Mouse (Mus musculus) neural tube, embryonic 15.5 days (tissue): Measurements from ENCODE around the gene Abcc4. TPM values are rescaled to one million over a fixed set of nuclear protein-coding genes. Genes with fewer than 3 reads are reported as not detected.
"Not testable (repeated sequence)": the region's sequence is repeated elsewhere in the genome, so short reads cannot be mapped to it uniquely, and the experiment has no call there.

Experiments used
- ATAC-seq: fragments of 200-750 bp; cut with Nextera tagmentation; 2 replicates; pipeline ENCODE4 v1.8.0; 2017; ENCODE audit warnings: mild to moderate bottlenecking, moderate TSS enrichment, moderate library complexity; ENCODE audit not compliant: low FRiP score
- H3K27ac ChIP-seq: fragments of 300-500 bp; sonication (generic); replicated peaks from 2 replicates; pipeline ENCODE4 v1.5.1; 2015; ENCODE audit warnings: mild to moderate bottlenecking, inconsistent platforms
- H3K27me3 ChIP-seq: fragments of 300-500 bp; sonication (generic); replicated peaks from 2 replicates; pipeline ENCODE4 v1.6.1; 2015; ENCODE audit warnings: inconsistent platforms
- H3K36me3 ChIP-seq: fragments of 300-500 bp; sonication (generic); 2 replicates; pipeline ENCODE4 v1.6.1; 2015; ENCODE audit warnings: inconsistent platforms
- H3K4me1 ChIP-seq: fragments of 300-500 bp; sonication (generic); 2 replicates; pipeline ENCODE4 v1.6.1; 2015; ENCODE audit warnings: inconsistent platforms
- H3K4me2 ChIP-seq: fragments of 300-500 bp; sonication (generic); 2 replicates; pipeline ENCODE4 v1.6.1; 2015; ENCODE audit warnings: inconsistent platforms, mild to moderate bottlenecking, moderate library complexity
- H3K4me3 ChIP-seq: fragments of 300-500 bp; sonication (generic); replicated peaks from 2 replicates; pipeline ENCODE4 v1.5.1; 2015; ENCODE audit warnings: mild to moderate bottlenecking, inconsistent platforms
- H3K9ac ChIP-seq: fragments of 300-500 bp; sonication (generic); replicated peaks from 2 replicates; pipeline ENCODE4 v1.6.1; 2015; ENCODE audit warnings: mild to moderate bottlenecking, inconsistent platforms
- H3K9me3 ChIP-seq: fragments of 300-500 bp; sonication (generic); replicated peaks from 2 replicates; pipeline ENCODE4 v1.6.1; 2016; ENCODE audit warnings: inconsistent platforms
- WGBS: fragments of 180-500 bp; shearing (Covaris S2); methylation state at CpG from one replicate; pipeline ENCODE4 v1.1.7; 2015; ENCODE audit warnings: mixed read lengths; 5-methylcytosine and 5-hydroxymethylcytosine counted together
- polyA plus RNA-seq: library from polyadenylated mRNA; unstranded; fragments of >200 nt; fragmentation: Nextera tagmentation; extraction: Ambion mirVana; gene quantifications from 2 replicates; pipeline ENCODE4 v1.2.1, GENCODE M21; 2015

Abcc4 gene
- polyA plus RNA-seq, 1 experiment from 2014 or later = 3.1 TPM

- Histone ChIP-seq H3K9ac (no peak overlapping the region), H3K36me3 (no peaks in the 10 kb centered on the region), H3K27me3 (no peaks in the 10 kb centered on the region), H3K4me3 (no peak overlapping the region), H3K9me3 (no peaks in the 10 kb centered on the region), H3K27ac (no peak overlapping the region), H3K4me2 (no peak overlapping the region), H3K4me1 (peaks cover 13% of the 10 kb centered on the region)
- ATAC-seq = no peak
- 88% methylated on average over 8 of the region's 8 CpGs for WGBS
Observed at GRCm38 (mm10) chr14:118563570-118563969, 142.4 kb downstream of the Abcc4 start.

- Histone ChIP-seq H3K4me3 (no peak overlapping the region), H3K9me3 (no peaks in the 10 kb centered on the region), H3K36me3 (no peaks in the 10 kb centered on the region), H3K27ac (no peak overlapping the region), H3K4me2 (no peak overlapping the region), H3K9ac (no peak overlapping the region), H3K4me1 (peaks cover 13% of the 10 kb centered on the region), H3K27me3 (no peaks in the 10 kb centered on the region)
- ATAC-seq = no peak
- WGBS = 55% methylated on average over 20 of the region's 20 CpGs
Observed at GRCm38 (mm10) chr14:118552901-118553475, 153.0 kb downstream of the Abcc4 start.

- no peak overlapping the region for H3K9ac ChIP-seq
- ATAC-seq = no peak
- H3K9me3 ChIP-seq = no peaks in the 10 kb centered on the region
- no peak overlapping the region for H3K4me3 ChIP-seq
- no peak overlapping the region for H3K27ac ChIP-seq
- peaks cover 13% of the 10 kb centered on the region for H3K4me1 ChIP-seq
- no peaks in the 10 kb centered on the region for H3K36me3 ChIP-seq
- 53% methylated on average over 5 of the region's 5 CpGs for WGBS
- no peaks in the 10 kb centered on the region for H3K27me3 ChIP-seq
- peak overlapping the region; percentile 45; the same call in 1 of the 2 replicates for H3K4me2 ChIP-seq
Observed at GRCm38 (mm10) chr14:118552390-118552789, 153.6 kb downstream of the Abcc4 start.

DNA sequence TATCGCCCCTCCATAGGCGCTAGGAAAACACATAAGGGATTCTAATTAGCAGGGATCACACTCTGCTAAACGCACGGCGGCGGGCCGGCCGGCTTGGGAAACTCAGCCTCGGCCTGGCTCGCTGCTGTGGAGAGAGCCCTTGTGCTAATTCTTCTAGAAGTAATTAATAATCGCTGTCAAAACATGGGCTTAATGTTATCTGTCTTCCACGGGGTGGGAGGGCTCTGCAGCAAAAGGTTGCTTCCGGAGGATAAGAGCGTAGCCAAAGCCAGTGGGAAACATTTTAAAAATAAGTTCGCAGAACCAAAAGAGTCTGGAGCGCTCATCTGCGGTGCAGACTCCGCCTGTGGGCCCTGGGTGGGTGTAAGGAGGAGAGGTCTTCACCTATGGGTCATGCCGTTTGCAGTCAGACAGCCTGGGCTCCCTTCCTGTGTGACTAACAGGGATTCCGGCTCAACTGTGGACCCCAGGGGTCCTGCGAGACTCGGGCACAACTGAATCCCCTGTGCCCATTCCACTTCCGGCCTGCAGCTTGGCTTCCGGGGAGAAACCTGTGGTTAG is 154.2 kb downstream of the Abcc4 start:
- Histone ChIP-seq H3K4me2 (peak overlapping the region; percentile 45), H3K27me3 (no peaks in the 10 kb centered on the region), H3K9ac (no peak overlapping the region), H3K4me3 (peak overlapping the region; percentile 9), H3K27ac (no peak overlapping the region), H3K9me3 (no peaks in the 10 kb centered on the region), H3K36me3 (no peaks in the 10 kb centered on the region), H3K4me1 (peaks cover 13% of the 10 kb centered on the region)
- no peak for ATAC-seq
- 23% methylated on average over 24 of the region's 24 CpGs for WGBS

DNA sequence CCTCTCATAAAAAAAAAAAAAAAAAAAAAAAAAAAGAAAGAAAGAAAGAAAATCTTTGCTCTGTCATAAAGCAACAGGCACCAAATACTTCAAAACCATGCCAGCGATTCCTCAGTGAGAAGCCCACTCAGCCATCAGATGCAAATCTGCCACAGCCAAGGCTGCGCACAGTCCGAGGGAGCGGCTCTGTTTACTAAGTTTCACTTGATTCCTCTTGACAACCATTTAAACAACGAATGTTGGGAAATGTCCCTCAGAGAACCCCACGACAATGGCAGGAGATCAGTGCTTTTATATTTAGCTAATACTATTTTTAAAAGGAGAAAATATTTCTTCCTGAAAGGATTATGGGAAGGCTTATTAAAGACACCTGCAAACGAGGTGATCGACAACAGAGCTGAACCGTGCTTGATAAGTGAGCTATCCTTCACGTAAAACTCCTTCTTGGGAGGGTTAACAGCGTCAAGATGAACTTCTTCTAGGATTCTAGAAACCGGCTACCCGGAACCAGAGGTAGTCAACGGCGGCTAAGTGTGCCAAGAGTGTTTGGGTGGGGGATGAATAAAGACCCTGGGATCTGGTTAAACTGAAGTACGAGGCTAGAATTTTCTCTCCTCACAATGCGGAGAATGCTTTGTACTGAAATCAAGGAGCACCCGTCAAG is 154.8 kb downstream of the Abcc4 start:
- Histone ChIP-seq H3K4me1 (peaks cover 13% of the 10 kb centered on the region), H3K4me3 (peak overlapping the region; percentile 9; the same call in 1 of the 2 replicates), H3K4me2 (peak overlapping the region; percentile 45), H3K9ac (no peak overlapping the region), H3K27ac (no peak overlapping the region), H3K27me3 (no peaks in the 10 kb centered on the region), H3K9me3 (no peaks in the 10 kb centered on the region), H3K36me3 (no peaks in the 10 kb centered on the region)
- 52% methylated on average over 18 of the region's 18 CpGs for WGBS
- ATAC-seq = no peak

- WGBS = 88% methylated on average over 6 of the region's 6 CpGs
- Histone ChIP-seq H3K27ac (no peak overlapping the region), H3K4me3 (no peak overlapping the region), H3K36me3 (no peaks in the 10 kb centered on the region), H3K9ac (no peak overlapping the region), H3K4me1 (peaks cover 9% of the 10 kb centered on the region), H3K4me2 (no peak overlapping the region), H3K9me3 (no peaks in the 10 kb centered on the region), H3K27me3 (no peaks in the 10 kb centered on the region)
- ATAC-seq = no peak
Observed at GRCm38 (mm10) chr14:118544493-118544892, 161.5 kb downstream of the Abcc4 start.

DNA sequence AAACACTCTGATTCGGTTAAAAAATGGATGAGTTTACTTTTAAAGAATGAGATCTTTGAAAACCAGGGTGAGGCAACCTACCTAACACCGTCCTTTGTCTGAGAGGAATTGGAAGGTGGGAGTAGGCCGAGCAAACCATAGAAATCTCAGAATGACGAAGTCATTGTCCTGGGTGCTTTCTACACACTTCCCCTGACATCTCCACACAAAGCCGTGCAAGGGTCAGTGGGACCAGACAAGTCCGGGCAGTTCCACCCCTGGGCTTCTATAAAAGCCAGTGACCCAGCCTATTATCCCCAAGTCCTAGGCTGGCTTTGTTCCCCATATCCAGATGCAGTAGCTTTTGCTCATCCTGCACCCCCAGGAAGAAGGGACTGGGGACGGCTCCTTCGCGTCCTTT is 163.1 kb downstream of the Abcc4 start:
- no peak overlapping the region for H3K27ac ChIP-seq
- H3K9me3 ChIP-seq = no peaks in the 10 kb centered on the region

DNA sequence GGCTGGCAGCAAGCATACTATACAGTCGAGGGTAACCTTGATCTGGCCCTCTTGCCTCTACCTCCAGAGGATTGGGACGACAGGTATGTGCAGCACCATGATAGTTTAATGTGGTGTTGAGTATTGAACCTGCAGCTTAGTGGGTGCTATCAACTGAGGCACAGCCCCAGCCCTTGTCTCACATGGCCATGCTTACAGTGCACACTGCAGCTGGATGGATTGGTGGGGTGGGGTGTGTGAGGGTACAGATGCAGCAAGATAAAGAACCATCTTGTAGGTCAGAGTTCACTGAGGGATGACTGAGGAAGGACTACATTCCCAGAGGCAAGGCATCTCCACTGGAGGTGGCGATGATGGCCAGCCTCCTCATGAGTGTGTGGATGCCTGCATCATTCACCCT is 174.5 kb downstream of the Abcc4 start:
- no peaks in the 10 kb centered on the region for H3K27me3 ChIP-seq
- no peak overlapping the region for H3K4me2 ChIP-seq
- H3K9me3 ChIP-seq = no peaks in the 10 kb centered on the region
- no peaks in the 10 kb centered on the region for H3K4me1 ChIP-seq
- WGBS = 84% methylated on average over 3 of the region's 3 CpGs
- H3K27ac ChIP-seq = no peak overlapping the region
- no peak overlapping the region for H3K4me3 ChIP-seq
- no peaks in the 10 kb centered on the region for H3K36me3 ChIP-seq
- no peak overlapping the region for H3K9ac ChIP-seq
- no peak for ATAC-seq

More for the DNA sequence above, 163.1 kb downstream of the Abcc4 start:
- no peak overlapping the region for H3K4me2 ChIP-seq
- 31% methylated on average over 9 of the region's 9 CpGs for WGBS
- H3K27me3 ChIP-seq = no peaks in the 10 kb centered on the region
- H3K4me1 ChIP-seq = peaks cover 9% of the 10 kb centered on the region
- no peaks in the 10 kb centered on the region for H3K36me3 ChIP-seq
- no peak for ATAC-seq
- no peak overlapping the region for H3K9ac ChIP-seq
- H3K4me3 ChIP-seq = no peak overlapping the region

- Histone ChIP-seq H3K4me2 (no peak overlapping the region), H3K4me1 (no peaks in the 10 kb centered on the region), H3K27me3 (no peaks in the 10 kb centered on the region), H3K4me3 (no peak overlapping the region), H3K36me3 (no peaks in the 10 kb centered on the region), H3K9ac (no peak overlapping the region), H3K27ac (no peak overlapping the region), H3K9me3 (no peaks in the 10 kb centered on the region)
- no peak for ATAC-seq
- 64% methylated on average over 9 of the region's 9 CpGs for WGBS
Observed at GRCm38 (mm10) chr14:118514280-118515031, 191.6 kb downstream of the Abcc4 start.

DNA sequence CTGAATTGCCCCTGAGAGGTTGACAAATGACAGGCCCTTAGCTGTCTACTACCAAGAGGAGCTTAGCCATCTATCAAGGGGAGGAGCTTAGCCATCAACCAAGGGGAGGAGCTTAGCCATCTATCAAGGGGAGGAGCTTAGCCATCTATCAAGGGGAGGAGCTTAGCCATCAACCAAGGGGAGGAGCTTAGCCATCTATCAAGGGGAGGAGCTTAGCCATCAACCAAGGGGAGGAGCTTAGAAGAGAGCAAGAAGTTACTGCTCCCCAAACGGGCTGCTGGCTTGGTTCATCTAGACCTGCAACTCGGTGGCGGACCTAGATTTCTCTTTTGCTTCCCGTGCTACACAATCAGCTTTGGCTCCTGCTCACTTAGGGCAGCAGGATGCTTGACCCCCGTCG is 194.3 kb downstream of the Abcc4 start:
- not testable (repeated sequence) for H3K4me2 ChIP-seq, H3K9me3 ChIP-seq, H3K4me3 ChIP-seq, H3K27ac ChIP-seq, H3K36me3 ChIP-seq, H3K4me1 ChIP-seq, H3K9ac ChIP-seq, H3K27me3 ChIP-seq, ATAC-seq
- WGBS = 94% methylated on average over 6 of the region's 6 CpGs

- Histone ChIP-seq H3K4me3 (no peak overlapping the region), H3K9ac (no peak overlapping the region), H3K4me1 (peaks cover 7% of the 10 kb centered on the region), H3K36me3 (no peaks in the 10 kb centered on the region), H3K9me3 (no peaks in the 10 kb centered on the region), H3K27ac (no peak overlapping the region), H3K27me3 (no peaks in the 10 kb centered on the region), H3K4me2 (no peak overlapping the region)
- ATAC-seq = no peak
- 55% methylated on average over 2 of the region's 2 CpGs for WGBS
Observed at GRCm38 (mm10) chr14:118510793-118511192, 195.2 kb downstream of the Abcc4 start.

- Histone ChIP-seq H3K27me3 (no peaks in the 10 kb centered on the region), H3K36me3 (no peaks in the 10 kb centered on the region), H3K9me3 (no peaks in the 10 kb centered on the region), H3K4me1 (peaks cover 7% of the 10 kb centered on the region), H3K4me3 (no peak overlapping the region), H3K4me2 (no peak overlapping the region), H3K9ac (no peak overlapping the region), H3K27ac (no peak overlapping the region)
- WGBS = 90% methylated on average over 5 of the region's 5 CpGs
- ATAC-seq = no peak
Observed at GRCm38 (mm10) chr14:118510216-118510615, 195.8 kb downstream of the Abcc4 start.
